Mouse (Mus musculus): Measurements from ENCODE around the gene Olfr1346. TPM values are rescaled to one million over a fixed set of nuclear protein-coding genes. Genes with fewer than 3 reads are reported as not detected.
A peak's percentile ranks its signal among the peaks of the same experiment; 100 is the strongest.
"Not testable (repeated sequence)": the region's sequence is repeated elsewhere in the genome, so short reads cannot be mapped to it uniquely, and the experiment has no call there.

The Olfr1346 gene
- not detected for total RNA-seq (2021)

- DNase-seq: no peak
- intact Hi-C loops (cut with DNase I): no loop called here
These were observed at the start of gene Olfr1346 for GRCm38 (mm10) chr7:6466951-6467350. Olfr1346 (plus strand) TSS chr7:6467101.

DNA sequence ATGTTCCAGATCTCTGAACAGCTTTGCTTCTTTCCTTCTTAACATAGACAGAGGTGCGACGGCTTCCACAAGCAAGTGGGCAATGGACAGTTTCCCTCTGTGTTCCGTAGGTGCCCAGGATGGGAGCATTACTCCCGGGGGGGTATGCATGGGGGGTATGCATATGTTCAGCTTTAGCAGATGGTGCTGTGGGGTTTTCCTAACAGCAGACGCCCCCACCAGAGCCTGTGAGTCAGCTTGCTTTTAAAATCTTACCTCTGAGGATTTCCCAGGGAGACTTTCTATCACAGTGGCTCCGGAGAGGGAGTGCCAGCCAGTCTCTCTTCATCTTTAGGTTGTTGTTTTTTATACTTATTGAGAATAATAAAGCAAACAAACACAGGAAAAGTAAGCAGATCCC lies 47.0 kb upstream of the Olfr1346 start:
- intact Hi-C loops (cut with DNase I): no loop called here
- no peak for DNase-seq

GRCm38 (mm10) chr7:6429381-6429780 lies 37.5 kb upstream of the Olfr1346 start:
- no peak for DNase-seq
- intact Hi-C loops (cut with DNase I): no loop called here

DNA sequence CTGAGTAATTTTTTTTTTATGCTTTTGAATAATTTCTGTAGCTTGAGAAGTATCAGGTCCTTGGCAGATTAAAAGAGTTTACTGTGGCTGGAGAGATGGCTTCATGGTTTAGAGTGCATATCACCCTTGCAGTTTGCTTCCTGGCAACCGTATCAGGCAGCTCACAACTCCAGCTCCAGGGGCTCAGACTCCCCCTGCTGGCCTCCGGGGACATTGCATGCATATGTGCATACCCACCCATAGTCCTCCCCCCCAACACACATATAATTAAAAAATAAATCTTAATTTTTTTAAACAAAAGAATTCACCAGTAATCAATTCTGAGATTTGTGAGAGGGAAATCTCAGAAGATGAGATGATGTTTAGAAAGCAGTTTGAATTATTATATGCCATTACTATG lies 36.6 kb upstream of the Olfr1346 start:
- peak; percentile 3 to 18 for DNase-seq
- intact Hi-C loops (cut with DNase I): loop anchor here (1.0 kb wide), 1 partner anchor 71 kb away; no protein-coding TSS in a partner anchor

- intact Hi-C loops (cut with DNase I): no loop called here
- no peak for DNase-seq
These were observed 28.5 kb upstream of the Olfr1346 start, which contains the start of gene Olfr1344 for GRCm38 (mm10) chr7:6438388-6438787. Olfr1344 (plus strand) TSS chr7:6438688.

- intact Hi-C loops (cut with DNase I): no loop called here
- DNase-seq: no peak
These were observed 25.7 kb upstream of the Olfr1346 start for GRCm38 (mm10) chr7:6441173-6441572.

GRCm38 (mm10) chr7:6447771-6448170 lies 19.1 kb upstream of the Olfr1346 start:
- intact Hi-C loops (cut with DNase I): no loop called here
- no peak for DNase-seq

GRCm38 (mm10) chr7:6455868-6456267 lies 11.0 kb upstream of the Olfr1346 start, which contains the start of gene Olfr1336:
Olfr1336 (plus strand) TSS chr7:6456168.
- intact Hi-C loops (cut with DNase I): no loop called here
- DNase-seq: no peak

- DNase-seq: no peak
- intact Hi-C loops (cut with DNase I): no loop called here
These were observed 10.5 kb upstream of the Olfr1346 start for GRCm38 (mm10) chr7:6456399-6456798.

DNA sequence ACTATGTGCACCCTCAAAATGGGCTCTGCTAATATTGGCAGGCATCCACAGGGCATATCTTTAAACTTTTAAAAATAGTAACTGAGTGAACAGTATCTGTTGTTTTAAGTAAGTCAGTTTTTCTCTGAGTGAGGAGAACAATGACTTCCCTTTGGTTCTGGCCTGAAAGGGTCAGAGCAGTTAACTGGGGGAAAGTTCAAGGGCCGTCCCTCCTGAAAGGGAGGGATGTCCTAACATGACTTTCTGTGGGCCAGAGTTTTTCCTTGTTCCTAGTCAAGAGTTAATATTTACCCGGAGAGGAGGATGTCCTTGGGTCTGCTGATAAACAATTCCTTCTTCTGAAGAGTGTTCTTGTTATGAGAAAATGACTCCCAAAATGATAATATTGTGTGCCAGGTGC lies 10.7 kb downstream of the Olfr1346 start:
- DNase-seq; intact Hi-C loops (cut with DNase I): not testable (repeated sequence)

DNA sequence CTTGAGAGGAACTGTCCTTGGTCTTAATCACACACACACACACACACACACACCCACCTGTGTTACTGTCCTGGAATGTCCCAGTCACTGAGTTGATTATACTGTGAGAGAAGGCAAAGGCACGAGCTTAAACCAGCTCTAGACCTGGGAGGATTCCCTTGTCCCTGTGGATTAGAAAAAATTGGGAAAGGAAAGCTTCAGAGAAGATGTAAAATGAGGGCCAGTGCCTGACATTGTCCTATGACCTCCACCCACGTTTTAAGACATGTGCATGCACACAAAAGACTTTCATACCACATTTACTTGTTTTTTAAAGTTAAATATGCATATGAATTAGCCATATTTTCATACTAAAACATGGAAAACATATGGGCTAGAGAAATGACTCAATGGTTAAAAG lies 19.9 kb downstream of the Olfr1346 start, which contains the start of gene Olfr5:
Gene Olfr5 (minus strand): TSS at position 101 of the 400 bp plus-strand sequence.
- intact Hi-C loops (cut with DNase I): no loop called here
- DNase-seq: no peak

- intact Hi-C loops (cut with DNase I): no loop called here
- DNase-seq: no peak
These were observed 32.8 kb downstream of the Olfr1346 start, which contains the start of gene Olfr1347 for GRCm38 (mm10) chr7:6499655-6500054. Olfr1347 (minus strand) TSS chr7:6499755.

DNA sequence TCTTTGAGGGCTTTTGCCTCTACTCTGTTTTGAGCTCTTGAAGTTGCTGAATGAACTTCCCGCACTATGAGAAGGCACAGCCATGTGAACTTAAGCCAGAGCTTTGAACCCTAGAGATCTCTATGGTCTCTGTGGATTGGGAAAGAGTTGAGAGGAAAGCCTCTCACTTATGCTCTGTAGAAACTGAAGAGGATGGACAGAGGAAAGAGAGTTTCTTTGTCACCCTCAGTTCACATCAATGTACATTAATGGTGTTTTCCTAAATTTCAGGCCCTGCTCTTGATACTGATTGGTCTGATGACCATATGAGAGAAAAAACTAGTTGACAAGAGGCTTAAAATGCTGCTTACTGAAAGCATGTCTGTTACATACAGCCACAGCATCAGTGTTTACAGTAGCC lies 41.7 kb downstream of the Olfr1346 start, which contains the start of gene Olfr1348:
Gene Olfr1348 (minus strand): TSS at position 101 of the 400 bp plus-strand sequence.
- intact Hi-C loops (cut with DNase I): no loop called here

DNA sequence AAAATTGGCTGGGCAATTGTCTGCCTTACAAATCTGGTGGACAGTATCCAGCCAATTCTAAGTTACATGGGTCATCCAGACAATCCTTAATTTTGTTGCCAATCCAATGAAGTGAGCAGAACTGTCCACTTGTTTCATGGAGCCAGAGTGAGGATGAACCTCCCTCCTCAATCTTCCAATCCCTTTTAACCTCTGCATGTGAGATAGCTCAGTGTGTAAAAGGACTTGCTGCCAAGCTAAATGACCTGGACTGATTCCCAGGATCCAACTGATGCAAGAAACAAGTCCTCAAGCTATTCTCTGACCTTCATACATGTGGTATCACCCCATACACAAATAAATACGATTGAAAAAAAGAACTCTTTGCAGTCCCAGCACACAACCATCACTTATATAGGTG lies 54.8 kb downstream of the Olfr1346 start:
- intact Hi-C loops (cut with DNase I): no loop called here
- DNase-seq: no peak

More for the DNA sequence above, 41.7 kb downstream of the Olfr1346 start, which contains the start of gene Olfr1348:
- no peak for DNase-seq

GRCm38 (mm10) chr7:6522850-6523249 lies 55.9 kb downstream of the Olfr1346 start, which contains the start of gene Olfr1349:
Olfr1349 (minus strand) TSS chr7:6522950.
- intact Hi-C loops (cut with DNase I): no loop called here
- DNase-seq: no peak

- intact Hi-C loops (cut with DNase I): no loop called here
These were observed 58.1 kb downstream of the Olfr1346 start for GRCm38 (mm10) chr7:6525001-6525400.

GRCm38 (mm10) chr7:6526141-6526540 lies 59.2 kb downstream of the Olfr1346 start:
- intact Hi-C loops (cut with DNase I): no loop called here
- no peak for DNase-seq

More at GRCm38 (mm10) chr7:6525001-6525400, 58.1 kb downstream of the Olfr1346 start:
- no peak for DNase-seq

Other genes with a start within 250 kb of the Olfr1346 start
- gene Zscan5b, start 244.8 kb upstream of the Olfr1346 start, total RNA-seq (2021): not detected
- not detected for gene Epp13, start 214.4 kb upstream of the Olfr1346 start, total RNA-seq (2021)
- gene Zfp667, start 180.5 kb upstream of the Olfr1346 start, total RNA-seq (2021): 1 to 10 TPM; 2.1 to 2.4 TPM
- 1 to 10 TPM; 1.5 to 1.9 TPM for gene Zfp583, start 135.8 kb upstream of the Olfr1346 start, total RNA-seq (2021)
- under 1 TPM; 0.14 to 0.27 TPM for gene Gm3854, start 123.3 kb upstream of the Olfr1346 start, total RNA-seq (2021)
- gene Zfp78, start 103.8 kb upstream of the Olfr1346 start, total RNA-seq (2021): 1 to 10 TPM; 1.3 to 2.4 TPM
- 1 to 10 TPM; 4.3 to 4.5 TPM for gene Zfp28, start 83.8 kb upstream of the Olfr1346 start, total RNA-seq (2021)
- not detected for gene Smim17, start 68.4 kb upstream of the Olfr1346 start, total RNA-seq (2021)
- gene Gm20715, start 56.8 kb upstream of the Olfr1346 start, total RNA-seq (2021): not detected
- gene Olfr1344, start 28.4 kb upstream of the Olfr1346 start, total RNA-seq (2021): not detected
- gene Olfr1336, start 10.9 kb upstream of the Olfr1346 start, total RNA-seq (2021): not detected
- gene Olfr5, start 19.8 kb downstream of the Olfr1346 start, total RNA-seq (2021): not detected
- not detected for gene Olfr1347, start 32.7 kb downstream of the Olfr1346 start, total RNA-seq (2021)
- not detected for gene Olfr1348, start 41.6 kb downstream of the Olfr1346 start, total RNA-seq (2021)
- not detected for gene Olfr1349, start 55.8 kb downstream of the Olfr1346 start, total RNA-seq (2021)
- gene Olfr1350, start 97.7 kb downstream of the Olfr1346 start, total RNA-seq (2021): not detected
- gene Zim1, start 229.3 kb downstream of the Olfr1346 start, total RNA-seq (2021): 1 to 10 TPM; 7.8 to 9.6 TPM